Mouse (Mus musculus) ovary, adult 18-20 months (tissue): ENCODE data around the gene Inpp4a.
A peak's percentile ranks its signal among the peaks of the same experiment; 100 is the strongest.

ENCODE experiments used
- DNase-seq: peaks from one replicate; pipeline ENCODE4 v3.0.0; 2022; ENCODE audit warnings: low spot score, mixed read lengths

Inpp4a gene

GRCm38 (mm10) chr1:37357173-37357572, 57.5 kb downstream of the Inpp4a start:
- no peak for DNase-seq

DNA sequence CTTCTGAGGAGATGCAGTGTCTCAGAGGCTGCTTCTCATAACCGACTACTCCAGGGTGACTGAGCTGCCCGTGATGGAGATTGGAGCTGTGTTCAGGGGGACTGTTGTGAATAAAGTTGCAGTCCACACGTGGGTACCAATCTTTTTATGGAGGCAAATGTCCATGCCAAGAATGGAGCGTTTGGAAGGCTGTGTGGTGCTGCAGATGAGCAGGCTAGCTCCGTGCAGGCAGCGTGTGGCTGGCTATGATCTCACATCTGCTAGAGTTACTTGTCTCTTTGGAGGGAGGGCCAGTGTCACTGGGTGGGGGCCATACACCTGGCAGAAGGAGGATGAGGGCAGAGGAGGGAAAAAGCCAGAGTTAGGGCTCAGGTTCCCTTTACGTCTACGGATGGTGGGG, 59.0 kb downstream of the Inpp4a start:
- no peak for DNase-seq

GRCm38 (mm10) chr1:37359395-37360092, 59.9 kb downstream of the Inpp4a start:
- no peak for DNase-seq

DNA sequence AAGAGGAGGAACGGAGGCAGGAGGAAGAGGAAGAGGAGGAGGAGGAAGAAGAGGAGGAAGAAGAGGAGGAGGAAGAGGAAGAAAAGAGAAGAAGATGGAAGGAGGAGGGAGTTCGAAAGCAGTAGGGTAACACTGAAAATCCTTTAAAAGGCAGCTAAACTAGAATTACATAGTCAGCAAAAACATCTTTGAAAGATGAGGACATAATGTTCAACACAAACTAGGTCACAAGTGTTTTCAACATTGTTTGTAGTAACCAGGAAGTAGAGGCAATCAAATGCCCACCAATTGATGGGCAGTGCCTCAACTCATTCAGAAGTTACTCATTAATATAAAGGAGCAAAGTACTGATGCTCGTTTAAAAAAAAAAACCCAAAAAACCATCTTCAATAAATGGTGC, 61.1 kb downstream of the Inpp4a start:
- DNase-seq: no peak

DNA sequence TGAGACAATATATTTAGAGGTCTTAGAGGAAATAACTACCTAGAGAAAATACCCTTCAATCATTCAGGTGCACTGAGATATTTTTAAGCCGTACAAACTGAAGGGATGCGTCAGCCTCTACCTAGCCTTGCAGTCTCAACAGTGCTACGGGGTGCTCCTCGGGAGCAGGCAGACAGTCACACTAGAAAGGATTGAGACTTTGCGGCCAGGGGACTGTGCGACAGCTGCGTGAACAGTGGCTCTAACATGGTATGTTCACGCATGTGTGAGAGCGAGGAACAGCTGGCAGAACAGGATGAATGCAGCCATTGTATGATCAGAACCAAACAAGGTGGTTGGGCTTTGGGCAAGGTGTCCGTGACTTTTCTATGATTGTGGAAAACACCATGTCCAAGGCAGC, 63.1 kb downstream of the Inpp4a start:
- no peak for DNase-seq

DNA sequence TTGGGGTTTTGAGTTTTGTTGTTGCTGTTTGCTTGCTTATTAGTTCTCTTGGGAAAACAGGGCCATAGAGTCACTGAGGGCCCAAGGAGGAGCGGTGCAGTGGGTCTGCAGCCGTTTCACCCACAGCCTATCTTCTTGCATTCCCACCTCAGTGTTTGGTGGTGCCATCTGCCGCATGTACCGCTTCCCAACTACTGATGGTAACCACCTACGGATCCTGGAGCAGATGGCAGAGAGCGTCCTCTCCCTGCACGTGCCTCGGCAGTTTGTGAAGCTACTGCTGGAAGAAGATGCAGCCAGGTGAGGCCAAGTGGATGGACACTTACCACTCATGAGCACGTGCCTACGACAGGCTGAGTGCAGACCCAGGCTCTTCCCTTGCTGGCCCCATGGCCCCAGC, 68.5 kb downstream of the Inpp4a start:
- no peak for DNase-seq

DNA sequence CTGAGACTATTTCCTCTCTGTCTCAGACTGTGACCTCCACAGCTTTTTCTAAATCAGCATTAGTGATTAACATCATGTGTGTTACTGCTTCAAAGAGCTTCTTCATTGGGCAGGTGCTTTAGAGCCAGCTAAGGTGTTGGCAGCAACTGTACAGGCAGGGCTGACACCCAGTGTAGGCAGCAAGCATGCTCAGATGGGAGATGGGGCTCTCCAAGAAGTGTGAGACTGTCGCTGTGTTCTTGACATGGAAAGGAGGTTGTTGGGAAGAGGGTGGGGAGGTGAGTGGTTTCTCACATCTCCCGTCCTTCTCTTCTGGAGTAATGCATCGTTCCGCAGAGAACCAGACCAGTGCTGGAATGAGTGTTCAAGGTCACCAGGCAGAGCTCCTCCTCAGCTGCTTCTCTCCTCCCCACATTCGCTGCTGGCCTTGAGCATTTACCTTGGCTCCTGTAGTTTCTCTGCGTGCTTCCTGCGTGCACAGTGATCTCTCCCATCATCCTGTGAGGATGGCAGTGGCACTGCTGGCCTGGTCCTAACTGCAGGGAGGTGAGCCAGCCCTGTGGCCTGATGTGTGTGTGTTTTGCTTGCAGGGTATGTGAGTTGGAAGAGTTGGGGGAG, 69.2 kb downstream of the Inpp4a start:
- DNase-seq: peak; percentile 25

- no peak for DNase-seq
Observed at GRCm38 (mm10) chr1:37376177-37376576, 76.5 kb downstream of the Inpp4a start.

DNA sequence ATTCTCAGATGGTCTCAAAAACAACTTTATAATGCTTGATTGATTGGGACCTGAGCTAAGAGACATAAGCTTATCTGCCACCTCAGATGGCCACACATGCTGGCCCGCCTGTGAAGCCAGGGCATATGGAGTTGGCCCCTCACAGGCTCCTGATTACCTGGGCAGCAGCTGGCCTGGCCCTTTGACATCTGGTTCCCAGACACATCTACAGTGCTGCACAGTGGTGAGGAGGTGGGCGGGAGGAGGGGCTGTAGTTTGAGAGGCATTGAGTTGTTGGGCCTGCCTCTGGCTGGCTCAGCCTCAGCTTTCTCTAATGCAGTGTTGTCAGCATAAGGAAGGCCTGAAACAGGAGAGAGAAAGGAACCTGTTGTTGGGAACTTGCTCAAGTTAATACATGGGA, 77.1 kb downstream of the Inpp4a start:
- no peak for DNase-seq

DNA sequence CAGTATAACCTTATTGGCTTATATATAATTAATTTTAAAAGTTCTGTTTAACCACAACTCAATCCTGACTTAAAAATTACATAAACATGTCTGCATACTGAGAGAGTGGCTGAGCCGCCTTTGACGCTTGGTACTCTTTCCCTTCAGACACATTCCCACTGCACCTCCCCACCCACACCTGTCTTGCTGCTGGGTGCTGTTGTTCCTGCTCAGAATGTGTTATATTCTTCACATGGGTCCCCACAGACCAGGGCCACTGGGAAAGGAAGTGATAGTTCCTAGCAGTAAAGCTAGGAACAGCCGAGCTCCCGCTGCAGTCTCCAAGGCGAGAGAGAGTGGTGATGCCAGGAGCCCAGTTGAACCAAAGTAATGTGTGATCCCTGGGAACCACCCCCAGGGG, 78.4 kb downstream of the Inpp4a start:
- DNase-seq: no peak

DNA sequence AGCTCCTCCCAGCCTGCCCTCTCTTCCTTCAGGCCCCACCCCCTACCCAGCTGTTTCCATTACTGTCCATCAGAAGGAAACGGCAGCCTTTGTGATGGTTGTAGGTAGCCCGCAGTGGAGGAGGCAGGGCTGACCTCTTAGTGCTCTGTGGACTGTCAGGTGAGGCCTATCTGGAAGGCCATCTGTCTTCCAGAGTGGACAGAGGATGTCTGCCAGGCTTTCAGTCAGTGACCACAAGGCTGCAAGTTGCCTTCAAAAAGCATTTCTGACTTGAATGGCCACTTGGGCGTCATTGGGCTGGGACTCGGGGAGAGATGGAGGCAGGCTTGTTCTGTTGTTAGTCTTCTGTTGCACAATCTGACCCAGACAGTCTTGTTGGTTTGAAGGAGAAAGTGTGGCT, 79.9 kb downstream of the Inpp4a start:
- no peak for DNase-seq

GRCm38 (mm10) chr1:37380913-37381312, 81.2 kb downstream of the Inpp4a start:
- DNase-seq: no peak

DNA sequence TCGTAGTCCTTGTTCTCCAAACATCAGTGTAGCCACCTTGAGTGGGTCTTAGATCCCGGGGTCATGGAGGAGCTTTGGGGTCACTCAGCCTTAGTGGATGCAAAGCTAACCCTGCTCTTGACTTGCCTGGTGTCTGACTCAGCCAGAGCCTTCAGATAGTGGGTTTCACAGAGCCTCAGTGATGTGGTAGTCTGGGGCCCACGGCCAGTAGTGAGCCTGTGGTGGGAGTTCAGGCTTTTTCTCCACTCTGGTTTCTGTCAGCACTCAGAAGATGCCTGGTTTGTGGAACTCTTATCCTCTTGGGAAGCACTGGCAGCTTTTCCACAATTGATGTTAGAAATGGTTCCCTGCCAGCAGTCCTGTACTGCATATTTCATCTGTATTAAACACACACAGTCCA, 84.6 kb downstream of the Inpp4a start:
- no peak for DNase-seq

DNA sequence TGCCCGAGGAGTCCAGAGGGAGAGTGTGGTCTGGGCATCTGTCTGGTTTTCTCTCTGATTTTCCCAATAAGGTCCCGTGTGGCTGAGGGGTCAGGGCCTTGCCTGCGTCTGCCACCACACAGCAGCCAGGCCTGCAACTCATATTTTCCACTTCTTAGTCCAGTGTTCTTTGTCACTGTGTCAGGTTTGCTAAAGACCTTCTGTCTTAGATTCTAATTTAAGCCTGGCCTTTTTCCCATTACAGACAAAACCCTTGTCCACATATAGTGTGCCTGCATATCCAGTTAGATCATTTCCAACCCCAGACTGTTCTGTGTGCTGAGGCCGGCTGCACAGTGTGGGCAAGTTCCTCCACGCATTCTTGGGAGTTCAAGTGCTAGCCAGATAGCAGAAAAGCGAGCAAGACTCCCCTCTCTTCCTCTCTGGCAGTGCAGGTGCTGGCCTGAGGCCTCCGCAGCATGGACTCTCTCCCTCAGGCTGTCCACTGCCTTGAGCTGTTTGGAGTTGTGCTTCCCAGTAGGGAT, 86.8 kb downstream of the Inpp4a start:
- no peak for DNase-seq

DNA sequence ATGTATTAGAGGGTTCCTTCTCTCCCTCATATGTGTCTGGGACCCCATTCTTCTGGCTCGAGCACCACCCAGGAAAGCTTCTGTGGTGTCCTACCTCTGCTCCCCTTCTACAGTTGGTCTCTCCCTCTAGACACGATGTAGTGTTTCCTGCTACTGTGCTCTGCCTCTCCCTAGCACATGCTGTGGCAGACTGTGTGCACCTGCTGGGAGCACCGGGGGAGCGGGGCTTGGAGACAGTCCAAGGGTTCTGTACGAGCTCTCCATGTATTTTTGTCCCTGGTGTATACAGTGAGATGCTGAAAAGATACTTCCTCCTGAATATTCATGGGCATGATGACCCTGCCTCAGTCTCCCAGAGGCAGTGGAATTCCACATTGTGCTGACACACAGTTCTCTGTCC, 93.5 kb downstream of the Inpp4a start:
- DNase-seq: no peak

GRCm38 (mm10) chr1:37396481-37396880, 96.8 kb downstream of the Inpp4a start:
- DNase-seq: no peak

DNA sequence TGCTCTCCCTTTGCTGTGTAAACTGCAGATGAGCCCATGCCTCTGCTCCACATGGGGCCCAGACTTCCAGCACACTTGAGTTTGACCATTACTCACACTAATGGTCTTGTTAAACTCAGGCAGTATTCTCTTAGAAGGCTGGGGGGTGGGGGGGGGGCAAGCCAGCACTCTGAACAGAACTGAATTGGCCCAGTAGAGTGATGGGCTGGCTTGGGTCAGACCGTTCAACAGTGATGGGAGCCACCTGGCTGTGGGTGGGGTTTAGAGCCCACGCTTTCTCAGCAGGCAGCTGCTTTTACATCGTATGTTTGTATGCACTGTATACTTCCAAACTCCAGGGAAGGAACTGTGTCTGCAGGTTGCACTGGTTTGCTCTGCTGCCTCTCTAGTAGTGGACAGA, 99.3 kb downstream of the Inpp4a start:
- DNase-seq: no peak

DNA sequence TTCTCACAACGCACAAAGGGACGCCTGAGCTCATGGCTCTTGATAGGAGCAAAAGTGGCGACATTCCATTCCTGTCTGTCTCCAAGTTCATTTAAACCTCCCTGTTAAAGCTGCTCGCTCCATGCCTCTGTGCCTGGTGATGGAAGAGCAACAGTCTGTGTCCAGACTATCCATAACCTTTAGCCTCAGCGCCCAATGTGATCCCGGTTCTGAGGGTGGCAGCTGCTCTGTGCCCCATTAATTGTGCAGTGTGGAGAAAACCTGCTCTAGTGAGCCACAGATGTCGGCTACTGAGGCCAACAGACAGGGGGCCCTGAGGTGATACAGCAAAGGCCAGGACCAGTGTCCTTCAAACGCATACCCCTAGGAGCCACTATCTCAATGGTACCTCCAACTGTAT, 100.1 kb downstream of the Inpp4a start:
- no peak for DNase-seq

GRCm38 (mm10) chr1:37401687-37402086, 102.0 kb downstream of the Inpp4a start:
- DNase-seq: no peak

DNA sequence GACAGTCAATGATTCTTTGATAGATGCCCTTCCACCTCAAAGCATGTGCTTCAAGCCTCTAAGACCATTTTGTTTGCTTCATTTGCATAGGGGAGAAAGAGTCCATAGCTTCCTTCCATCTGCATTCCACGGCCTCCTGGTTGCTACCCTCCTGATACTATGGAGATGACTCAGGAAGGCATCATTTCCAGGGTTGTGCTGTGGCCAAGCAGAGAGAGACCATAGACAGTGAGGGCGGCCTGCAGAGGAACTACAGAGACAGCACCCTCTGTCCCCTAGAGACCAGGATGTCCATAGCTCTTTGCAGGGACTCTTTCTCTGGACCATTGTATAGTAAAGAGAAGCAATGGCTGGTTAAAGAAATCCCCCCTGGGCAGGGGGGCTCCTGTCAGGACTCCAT, 105.5 kb downstream of the Inpp4a start:
- DNase-seq: no peak

DNA sequence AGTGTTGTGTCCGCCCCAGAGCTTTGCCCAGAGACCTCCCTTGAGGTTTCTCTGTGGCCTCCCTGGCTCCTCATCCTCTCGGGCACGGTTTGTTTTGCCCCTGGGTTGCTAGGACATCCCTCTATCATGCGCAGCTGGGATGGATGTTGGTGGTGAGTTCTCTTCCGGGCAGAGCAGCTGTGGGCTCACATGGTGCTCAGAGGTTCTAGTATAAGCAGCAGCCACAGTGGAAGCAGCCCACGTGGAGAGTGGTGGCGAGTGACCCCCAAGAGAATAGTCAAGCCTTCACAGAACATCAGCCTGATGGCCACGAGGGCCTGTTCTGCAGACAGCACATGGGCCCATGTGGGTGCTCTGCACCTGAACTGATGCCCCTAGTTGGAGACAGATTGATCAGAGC, 107.6 kb downstream of the Inpp4a start:
- DNase-seq: no peak

DNA sequence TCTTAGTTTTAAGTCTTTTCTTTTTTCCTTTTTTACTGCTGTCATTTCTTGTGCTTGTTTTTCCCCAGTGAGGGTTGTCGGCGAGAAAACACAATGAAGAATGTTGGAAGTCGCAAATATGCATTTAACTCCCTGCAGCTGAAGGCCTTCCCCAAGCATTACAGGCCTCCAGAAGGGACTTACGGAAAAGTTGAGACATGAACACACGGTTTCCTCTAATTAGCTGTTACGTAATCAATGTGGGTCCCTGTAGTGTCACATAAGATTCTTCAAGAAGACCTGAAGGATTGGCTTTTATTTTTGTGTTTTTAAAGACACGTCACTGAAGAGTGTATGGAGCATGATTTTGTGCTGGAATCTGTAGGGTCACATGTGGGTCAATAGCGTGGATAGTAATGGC, 108.4 kb downstream of the Inpp4a start:
- no peak for DNase-seq

GRCm38 (mm10) chr1:37408678-37409077, 109.0 kb downstream of the Inpp4a start:
- DNase-seq: no peak

DNA sequence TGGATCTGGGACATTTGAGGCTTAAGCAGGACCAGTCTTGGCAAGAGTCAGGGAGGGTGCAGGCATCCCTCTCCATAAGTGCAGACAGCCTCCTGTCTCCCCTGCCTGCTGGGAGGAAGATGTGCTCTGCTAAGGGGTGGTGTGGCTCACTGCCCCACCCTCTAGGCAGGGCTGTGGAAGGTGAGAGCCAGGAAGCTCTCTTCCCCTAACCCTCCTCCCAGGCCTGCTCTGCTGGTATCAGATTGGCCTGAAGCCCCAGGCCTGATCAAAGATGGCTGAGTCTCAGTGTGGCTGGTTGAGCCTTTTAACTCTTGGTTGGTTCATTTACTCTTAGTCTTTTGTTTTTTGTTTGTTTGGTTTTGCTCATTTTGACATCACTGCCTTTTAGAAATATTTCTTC, 110.0 kb downstream of the Inpp4a start:
- no peak for DNase-seq
